Mouse (Mus musculus) kidney, adult 2 months (tissue): Measurements from ENCODE around the gene Olfr464. TPM values are rescaled to one million over a fixed set of nuclear protein-coding genes. Genes with fewer than 3 reads are reported as not detected.

Experiments
- DNase-seq: peaks from one replicate; pipeline ENCODE4 v3.0.0; 2021
- H3K27ac ChIP-seq: fragments of 200-500 bp; 2 replicates; pipeline ENCODE4 v1.5.1; 2012; ENCODE audit warnings: low read depth, low read length, control low read depth, inconsistent platforms; ENCODE audit not compliant: insufficient read depth
- H3K27me3 ChIP-seq: fragments of 200-500 bp; replicated peaks from 2 replicates; pipeline ENCODE4 v1.6.1; 2012; ENCODE audit warnings: mild to moderate bottlenecking, moderate library complexity, low read length, inconsistent platforms; ENCODE audit not compliant: control insufficient read depth, insufficient read depth
- H3K36me3 ChIP-seq: fragments of 200-500 bp; 2 replicates; pipeline ENCODE4 v1.6.1; 2012; ENCODE audit warnings: mild to moderate bottlenecking, moderate library complexity, low read length, inconsistent platforms; ENCODE audit not compliant: control insufficient read depth, insufficient read depth
- H3K4me1 ChIP-seq: fragments of 200-500 bp; 2 replicates; pipeline ENCODE4 v1.6.1; 2011; ENCODE audit warnings: low read length; ENCODE audit not compliant: control insufficient read depth, insufficient read depth
- H3K4me3 ChIP-seq: fragments of 200-500 bp; 2 replicates; pipeline ENCODE4 v1.5.1; 2011; ENCODE audit warnings: mild to moderate bottlenecking, low read depth, low read length, control low read depth; ENCODE audit not compliant: insufficient read depth
- CTCF ChIP-seq: fragments of 200-500 bp; conservative IDR thresholded peaks from 2 replicates; pipeline ENCODE4 v1.5.1; 2011; ENCODE audit warnings: low read depth, mild to moderate bottlenecking, control low read depth, low read length, moderate library complexity, mixed read lengths; ENCODE audit not compliant: insufficient read depth, insufficient read length
- POLR2A ChIP-seq: fragments of 200-500 bp; IDR thresholded peaks from one replicate; pipeline ENCODE4 v1.6.1; 2011; ENCODE audit warnings: low read depth, low read length, control low read depth
- WGBS: fragments of 180-500 bp; shearing (Covaris S2); methylation state at CpG from one replicate; pipeline ENCODE4 v1.1.7; 2018; 5-methylcytosine and 5-hydroxymethylcytosine counted together
- polyA plus RNA-seq: library from polyadenylated mRNA; depleted of rRNA; stranded (reverse); fragments of >200 nt; gene quantifications from 2 replicates; pipeline ENCODE4 v1.2.3, GENCODE M21; 2012; rRNA removed

The Olfr464 gene
- polyA plus RNA-seq: not detected in 2 replicates

GRCm38 (mm10) chr11:87920966-87921365 lies at the start of gene Olfr464:
Gene Olfr464, minus strand, starts transcription at chr11:87920967.
- DNase-seq: no peak
- Histone ChIP-seq H3K4me1 (no peaks in the 10 kb centered on the region), H3K36me3 (no peaks in the 10 kb centered on the region), H3K27me3 (no peaks in the 10 kb centered on the region), H3K27ac (no peak within 1 kb of the TSS), H3K4me3 (no peak within 1 kb of the TSS)
- TF ChIP-seq CTCF: no peak
- TF ChIP-seq POLR2A: no peak
- WGBS: 33% methylated on average over 5 of the region's 5 CpGs

- no peak for DNase-seq
- no peak overlapping the region for H3K27ac ChIP-seq
- no peak overlapping the region for H3K4me3 ChIP-seq
- 20% methylated on average over 16 of the region's 20 CpGs for WGBS
- H3K4me1 ChIP-seq: peaks cover 3% of the 10 kb centered on the region; the same call in 1 of the 2 replicates
- H3K27me3 ChIP-seq: no peaks in the 10 kb centered on the region
- TF ChIP-seq CTCF (peak; percentile 39), POLR2A (no peak)
- H3K36me3 ChIP-seq: no peaks in the 10 kb centered on the region
Measured at GRCm38 (mm10) chr11:87968356-87969122, 47.8 kb upstream of the Olfr464 start.

- H3K4me1 ChIP-seq: peaks cover 3% of the 10 kb centered on the region; the same call in 1 of the 2 replicates
- peak; percentile 91 for DNase-seq
- H3K4me3 ChIP-seq: peak overlapping the region; percentile 5; the same call in 1 of the 2 replicates
- no peaks in the 10 kb centered on the region for H3K36me3 ChIP-seq
- no peaks in the 10 kb centered on the region for H3K27me3 ChIP-seq
- no peak overlapping the region for H3K27ac ChIP-seq
- whole genome bisulfite sequencing: 2% methylated on average over 17 of the region's 17 CpGs
- TF ChIP-seq CTCF (peak; percentile 97), POLR2A (no peak)
Measured at GRCm38 (mm10) chr11:87967692-87968289, 47.0 kb upstream of the Olfr464 start.

GRCm38 (mm10) chr11:87966214-87966613 lies 45.4 kb upstream of the Olfr464 start:
- DNase-seq: no peak
- Histone ChIP-seq H3K4me1 (peaks cover 3% of the 10 kb centered on the region; the same call in 1 of the 2 replicates), H3K4me3 (no peak overlapping the region), H3K36me3 (no peaks in the 10 kb centered on the region), H3K27ac (no peak overlapping the region), H3K27me3 (no peaks in the 10 kb centered on the region)
- 48% methylated on average over 10 of the region's 10 CpGs for WGBS
- TF ChIP-seq CTCF (no peak), POLR2A (no peak)

GRCm38 (mm10) chr11:87965293-87965692 lies 44.5 kb upstream of the Olfr464 start:
- Histone ChIP-seq H3K4me3 (no peak overlapping the region), H3K36me3 (no peaks in the 10 kb centered on the region), H3K4me1 (peaks cover 3% of the 10 kb centered on the region; the same call in 1 of the 2 replicates), H3K27me3 (no peaks in the 10 kb centered on the region), H3K27ac (no peak overlapping the region)
- 61% methylated on average over 3 of the region's 3 CpGs for WGBS
- DNase-seq: no peak
- TF ChIP-seq CTCF: no peak
- TF ChIP-seq POLR2A: no peak

- no peaks in the 10 kb centered on the region for H3K36me3 ChIP-seq
- TF ChIP-seq POLR2A (no peak), CTCF (no peak)
- H3K4me1 ChIP-seq: no peaks in the 10 kb centered on the region
- DNase-seq: no peak
- no peak overlapping the region for H3K27ac ChIP-seq
- WGBS: 36% methylated on average over 7 of the region's 7 CpGs
- no peaks in the 10 kb centered on the region for H3K27me3 ChIP-seq
- H3K4me3 ChIP-seq: no peak overlapping the region
Measured at GRCm38 (mm10) chr11:87957066-87957465, 36.3 kb upstream of the Olfr464 start.

- Histone ChIP-seq H3K27me3 (no peaks in the 10 kb centered on the region), H3K4me1 (no peaks in the 10 kb centered on the region), H3K4me3 (no peak overlapping the region), H3K36me3 (no peaks in the 10 kb centered on the region), H3K27ac (no peak overlapping the region)
- WGBS: 0% methylated on average over 1 of the region's 1 CpGs
- no peak for DNase-seq
- peak; percentile 55 for TF ChIP-seq CTCF
- no peak for TF ChIP-seq POLR2A
Measured at GRCm38 (mm10) chr11:87955144-87955543, 34.4 kb upstream of the Olfr464 start.
